Mouse (Mus musculus): ENCODE results near the gene Tmem175.

- TF ChIP-seq CTCF (IDR thresholded peaks at IDR 0.05; ENCODE audit: low read depth) = no peak
- no peak for TF ChIP-seq EP300 (IDR thresholded peaks at IDR 0.05; ENCODE audit: low read depth)
Measured at GRCm38 (mm10) chr5:108636172-108636571, 6.6 kb downstream of the Tmem175 start.
